Mouse (Mus musculus) liver, embryonic 14.5 days (tissue): ENCODE measurements around the gene Thumpd2.

ENCODE experiments used
- CTCF ChIP-seq: IDR thresholded peaks from 2 replicates; pipeline ENCODE4 v1.5.1; 2016; ENCODE audit warnings: antibody characterized with exemption, low read depth, control low read depth
- EP300 ChIP-seq: IDR thresholded peaks from 2 replicates; pipeline ENCODE4 v1.6.1; 2016; ENCODE audit warnings: antibody characterized with exemption, low read depth

DNA sequence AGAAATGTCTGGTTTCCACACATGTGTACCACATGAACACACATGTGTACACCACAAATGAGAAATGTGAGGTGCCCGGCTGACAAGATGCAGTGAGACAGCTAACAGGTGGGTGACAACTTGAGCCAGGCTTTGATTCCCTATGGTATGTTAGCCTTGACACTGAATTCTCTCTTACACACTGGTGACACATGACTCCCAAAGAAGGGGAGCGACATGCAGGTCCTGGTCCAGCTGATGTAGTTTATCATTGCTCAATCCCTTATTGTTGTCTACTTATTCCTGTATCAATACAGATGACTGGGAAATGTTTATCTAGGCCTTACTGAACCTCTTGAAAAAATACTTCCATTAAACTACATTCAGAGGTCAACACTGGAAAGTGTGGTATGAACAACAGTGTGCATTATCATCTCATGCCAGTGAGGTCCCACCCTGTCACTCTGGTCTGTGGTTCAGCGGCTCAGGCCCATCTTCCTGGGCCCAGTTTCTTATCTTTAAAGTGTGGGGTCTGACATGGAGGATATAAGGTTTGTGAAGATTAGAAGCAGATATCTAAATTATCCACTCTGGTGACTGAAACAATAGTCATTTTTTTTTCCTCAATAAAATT, 32.9 kb downstream of the Thumpd2 start:
- TF ChIP-seq CTCF, result no peak
- peak; percentile 88 for TF ChIP-seq EP300
